Mouse (Mus musculus): Measurements from ENCODE around the gene Scnn1b. TPM values are rescaled to one million over a fixed set of nuclear protein-coding genes. Genes with fewer than 3 reads are reported as not detected.

The Scnn1b gene
- polyA plus RNA-seq (2016; fragmentation: Nextera tagmentation; extraction: Ambion mirVana), result 0.17 TPM in 1 of 2 replicates, not detected in the other

DNA sequence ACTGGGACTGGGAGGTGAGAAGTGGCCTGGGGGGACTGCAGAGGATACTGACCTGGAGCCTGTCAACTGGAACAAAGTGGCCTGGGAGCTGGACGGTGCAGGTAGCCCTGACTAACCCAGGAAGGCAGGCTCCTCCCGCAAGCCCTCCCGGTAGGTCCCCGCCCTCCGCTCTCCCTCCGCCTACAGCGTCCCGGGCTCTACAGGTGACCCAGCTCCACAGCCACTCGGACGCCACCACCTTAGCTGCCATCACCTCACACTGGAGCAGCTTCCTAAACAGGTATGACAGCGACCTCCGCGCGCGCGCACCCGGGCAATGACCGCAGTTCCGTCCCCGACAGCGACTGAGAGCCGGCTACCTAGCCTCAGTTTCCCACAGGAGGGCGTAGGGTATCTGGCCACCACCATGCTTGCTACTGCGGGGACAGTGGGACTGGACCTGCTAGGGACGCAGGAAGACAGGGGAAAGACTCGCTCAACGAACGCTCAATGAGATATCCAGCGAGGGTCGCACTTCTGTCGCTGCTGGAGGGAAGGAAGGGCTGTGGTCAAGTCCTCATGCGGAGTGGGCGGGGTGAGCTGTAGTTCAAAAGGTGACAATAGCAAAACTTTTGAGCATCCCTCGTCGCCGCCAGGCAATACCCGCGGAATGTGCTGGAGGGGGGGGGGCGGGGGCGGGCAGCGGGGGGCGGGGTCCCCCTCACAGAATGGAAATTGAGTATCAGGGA is at the start of gene Scnn1b:
Gene Scnn1b, plus strand, starts transcription at position 181 of the 728 bp plus-strand sequence.
- Histone ChIP-seq H3K4me1 (peaks cover 10% of the 10 kb centered on the region), H3K27me3 (peaks cover 47% of the 10 kb centered on the region), H3K36me3 (replicated peaks) (no peaks in the 10 kb centered on the region), H3K4me3 (replicated peaks) (peak within 1 kb of the TSS; percentile 28), H3K27ac (no peak within 1 kb of the TSS), H3K4me2 (peak within 1 kb of the TSS; percentile 57), H3K9me3 (no peaks in the 10 kb centered on the region), H3K9ac (no peak within 1 kb of the TSS)
- no peak for ATAC-seq (ENCODE audit: low FRiP score)
- 3% methylated on average over 38 of the region's 42 CpGs for WGBS

DNA sequence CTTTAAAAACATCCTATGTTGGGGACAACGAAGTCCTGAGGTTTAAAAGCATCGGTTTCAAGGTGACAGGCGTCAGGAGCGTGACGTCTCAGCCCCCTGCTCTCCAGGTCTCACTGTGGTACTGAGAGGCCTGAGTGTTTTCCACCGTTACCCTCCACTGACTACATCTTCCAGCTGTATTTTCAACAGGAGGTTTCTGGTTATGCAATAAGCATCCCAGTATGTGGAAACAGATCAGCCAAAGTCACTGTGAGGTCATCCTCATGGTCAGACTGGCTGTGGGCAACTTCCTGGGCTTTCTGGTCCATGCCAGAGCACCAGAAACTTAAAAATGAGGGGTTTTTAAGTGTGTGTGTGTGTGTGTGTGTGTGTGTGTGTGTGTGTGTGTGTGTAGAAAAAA is 43.2 kb upstream of the Scnn1b start:
- Histone ChIP-seq H3K4me3 (replicated peaks) (no peak overlapping the region), H3K27me3 (no peaks in the 10 kb centered on the region)
- ATAC-seq (ENCODE audit: low FRiP score), result no peak

DNA sequence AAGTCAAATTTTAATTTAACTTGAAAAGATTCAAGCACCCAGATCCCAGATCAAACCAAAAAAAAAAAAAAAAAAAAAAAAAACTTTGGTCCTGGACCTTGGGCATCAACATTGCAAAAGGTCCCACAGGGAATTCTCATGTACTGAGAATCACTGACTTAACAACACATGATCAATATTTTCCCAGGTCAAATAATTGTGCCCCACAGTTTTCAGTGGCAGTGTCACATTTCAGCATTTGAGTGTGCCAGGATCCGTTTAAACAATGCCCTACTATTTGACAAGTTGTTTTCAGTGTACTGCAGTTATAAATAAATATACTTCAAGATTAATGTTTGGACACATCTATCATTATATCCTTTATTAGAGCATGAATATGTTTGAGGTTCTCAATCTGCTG is 36.4 kb upstream of the Scnn1b start:
- Histone ChIP-seq H3K4me1 (no peaks in the 10 kb centered on the region), H3K9me3 (no peaks in the 10 kb centered on the region), H3K4me3 (replicated peaks) (no peak overlapping the region), H3K9ac (no peak overlapping the region), H3K4me2 (no peak overlapping the region), H3K27me3 (no peaks in the 10 kb centered on the region), H3K27ac (no peak overlapping the region), H3K36me3 (replicated peaks) (no peaks in the 10 kb centered on the region)
- 87% methylated on average over 1 of the region's 1 CpGs for WGBS
- no peak for ATAC-seq (ENCODE audit: low FRiP score)

More for the DNA sequence above, 43.2 kb upstream of the Scnn1b start:
- WGBS, result 93% methylated on average over 6 of the region's 6 CpGs
- Histone ChIP-seq H3K4me1 (no peaks in the 10 kb centered on the region), H3K27ac (no peak overlapping the region), H3K4me2 (no peak overlapping the region), H3K36me3 (replicated peaks) (no peaks in the 10 kb centered on the region), H3K9me3 (no peaks in the 10 kb centered on the region), H3K9ac (no peak overlapping the region)

DNA sequence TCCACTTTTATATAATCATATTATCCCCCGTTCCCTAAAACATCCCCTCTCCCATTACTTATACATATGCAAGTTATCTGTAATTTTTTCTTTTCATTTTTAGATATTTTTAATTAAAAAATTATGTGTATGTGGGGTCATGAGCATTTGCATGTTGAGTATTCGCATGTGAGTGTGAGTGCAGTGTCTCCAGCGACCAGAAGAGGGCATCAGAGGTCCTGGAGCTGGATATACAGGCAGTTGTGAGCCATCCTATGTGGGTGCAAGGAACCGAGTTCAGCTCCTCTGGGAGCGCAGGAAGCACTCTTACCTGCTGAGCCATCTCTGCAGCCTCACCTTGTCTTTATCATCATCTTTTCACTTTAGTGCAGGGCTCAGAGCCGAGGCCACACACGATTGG is 29.4 kb upstream of the Scnn1b start:
- WGBS, result 88% methylated on average over 7 of the region's 7 CpGs
- H3K4me3 ChIP-seq (replicated peaks), result no peak overlapping the region
- no peaks in the 10 kb centered on the region for H3K27me3 ChIP-seq
- no peak overlapping the region for H3K27ac ChIP-seq
- no peaks in the 10 kb centered on the region for H3K4me1 ChIP-seq
- H3K4me2 ChIP-seq, result no peak overlapping the region
- H3K9me3 ChIP-seq, result 0 out of 2 replicates have a peak, but pooled peaks cover 3% of the 10 kb centered on the region
- no peak overlapping the region for H3K9ac ChIP-seq
- ATAC-seq (ENCODE audit: low FRiP score), result no peak
- H3K36me3 ChIP-seq (replicated peaks), result no peaks in the 10 kb centered on the region

DNA sequence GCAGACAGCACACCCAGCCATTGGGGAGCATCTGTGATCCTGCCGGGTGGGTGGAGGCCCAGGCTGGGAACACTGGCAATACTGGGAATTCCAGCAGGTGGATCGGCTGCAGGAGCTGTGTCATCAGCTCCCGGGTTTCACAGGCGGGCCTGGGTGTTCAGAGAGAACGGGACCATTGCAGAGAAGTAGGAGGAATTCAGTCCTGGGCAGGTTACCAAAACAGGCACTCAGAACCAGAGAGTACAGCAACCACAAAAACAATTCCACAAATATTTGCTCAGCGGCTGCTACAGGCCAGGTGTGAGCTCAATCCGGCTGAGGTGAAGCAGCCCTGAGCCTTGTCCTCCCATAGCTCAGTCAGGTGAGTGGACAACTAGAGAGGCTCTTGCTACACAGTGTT is 28.0 kb upstream of the Scnn1b start:
- H3K4me1 ChIP-seq, result no peaks in the 10 kb centered on the region
- ATAC-seq (ENCODE audit: low FRiP score), result no peak
- H3K9ac ChIP-seq, result no peak overlapping the region
- H3K27ac ChIP-seq, result no peak overlapping the region
- no peak overlapping the region for H3K4me3 ChIP-seq (replicated peaks)
- no peaks in the 10 kb centered on the region for H3K36me3 ChIP-seq (replicated peaks)
- WGBS, result 91% methylated on average over 7 of the region's 7 CpGs
- H3K27me3 ChIP-seq, result no peaks in the 10 kb centered on the region
- H3K9me3 ChIP-seq, result 0 out of 2 replicates have a peak, but pooled peaks cover 3% of the 10 kb centered on the region
- H3K4me2 ChIP-seq, result no peak overlapping the region

DNA sequence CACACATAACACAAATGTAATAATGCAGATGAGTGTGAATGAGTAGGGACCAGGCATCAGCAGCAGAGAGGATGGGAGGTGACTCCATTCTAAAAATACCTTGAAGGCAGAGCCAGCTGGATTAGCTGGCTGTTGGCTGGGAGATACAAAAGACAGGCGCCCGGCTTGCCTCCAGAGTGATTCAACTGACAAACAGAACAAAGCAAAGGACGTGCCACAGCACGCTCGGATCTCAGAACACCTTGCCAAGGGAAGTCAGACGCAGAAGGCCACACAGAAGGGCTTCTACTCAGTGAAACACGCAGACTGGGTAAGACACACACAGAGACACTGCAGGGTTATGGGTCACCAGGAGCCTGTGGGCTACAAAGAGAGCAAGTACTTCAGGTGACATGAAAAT is 24.0 kb upstream of the Scnn1b start:
- Histone ChIP-seq H3K27ac (no peak overlapping the region), H3K4me3 (replicated peaks) (no peak overlapping the region), H3K4me2 (no peak overlapping the region), H3K36me3 (replicated peaks) (no peaks in the 10 kb centered on the region), H3K9ac (no peak overlapping the region), H3K4me1 (no peaks in the 10 kb centered on the region), H3K9me3 (no peaks in the 10 kb centered on the region), H3K27me3 (no peaks in the 10 kb centered on the region)
- 72% methylated on average over 7 of the region's 7 CpGs for WGBS
- no peak for ATAC-seq (ENCODE audit: low FRiP score)

DNA sequence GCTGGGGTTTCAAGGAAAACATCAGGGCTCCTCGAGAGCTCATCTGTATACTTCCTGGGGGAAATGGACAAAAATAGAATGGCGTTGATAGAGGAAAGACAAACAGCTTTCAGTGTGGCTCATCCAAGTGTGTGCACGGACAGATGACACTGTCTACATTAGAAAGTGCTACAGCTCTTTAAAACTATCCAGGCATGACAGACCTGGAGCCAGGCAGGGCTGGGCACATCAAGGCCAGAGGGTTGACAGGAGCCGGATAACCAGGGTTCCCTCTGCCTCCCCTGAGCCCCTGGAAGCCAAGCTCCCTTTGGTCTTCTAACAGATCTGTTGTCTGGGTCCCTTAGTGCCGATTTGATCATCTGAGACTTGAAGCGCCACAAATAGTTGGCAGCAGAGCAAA is 22.6 kb upstream of the Scnn1b start:
- H3K9ac ChIP-seq, result no peak overlapping the region
- no peak for ATAC-seq (ENCODE audit: low FRiP score)
- H3K27ac ChIP-seq, result no peak overlapping the region
- no peaks in the 10 kb centered on the region for H3K9me3 ChIP-seq
- H3K4me3 ChIP-seq (replicated peaks), result no peak overlapping the region
- H3K4me2 ChIP-seq, result no peak overlapping the region
- H3K4me1 ChIP-seq, result no peaks in the 10 kb centered on the region
- WGBS, result 82% methylated on average over 6 of the region's 6 CpGs
- H3K36me3 ChIP-seq (replicated peaks), result no peaks in the 10 kb centered on the region
- H3K27me3 ChIP-seq, result no peaks in the 10 kb centered on the region

DNA sequence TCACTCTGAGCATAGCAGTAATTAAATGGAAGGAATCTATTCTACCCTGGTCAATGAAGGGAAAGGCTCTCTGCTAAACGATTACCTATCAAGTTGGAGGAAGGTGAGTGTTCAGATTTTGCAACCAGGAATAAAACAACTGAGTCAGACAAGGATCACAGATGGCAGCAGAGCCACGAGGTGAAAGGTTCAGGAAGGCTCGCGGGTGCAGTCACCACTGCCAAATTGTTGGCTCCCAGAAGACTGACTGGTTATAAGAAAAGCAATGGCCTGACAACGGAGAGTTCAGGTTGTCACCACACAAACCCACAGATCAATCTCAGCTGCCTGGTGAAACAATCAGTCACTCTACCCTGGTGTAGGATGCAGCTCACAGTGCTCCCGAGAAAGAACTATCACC is 18.9 kb upstream of the Scnn1b start:
- H3K4me3 ChIP-seq (replicated peaks), result no peak overlapping the region
- no peak overlapping the region for H3K9ac ChIP-seq
- 80% methylated on average over 6 of the region's 6 CpGs for WGBS
- no peaks in the 10 kb centered on the region for H3K36me3 ChIP-seq (replicated peaks)
- H3K4me2 ChIP-seq, result no peak overlapping the region
- H3K9me3 ChIP-seq, result no peaks in the 10 kb centered on the region
- H3K27me3 ChIP-seq, result no peaks in the 10 kb centered on the region
- no peaks in the 10 kb centered on the region for H3K4me1 ChIP-seq
- H3K27ac ChIP-seq, result no peak overlapping the region
- ATAC-seq (ENCODE audit: low FRiP score), result no peak

DNA sequence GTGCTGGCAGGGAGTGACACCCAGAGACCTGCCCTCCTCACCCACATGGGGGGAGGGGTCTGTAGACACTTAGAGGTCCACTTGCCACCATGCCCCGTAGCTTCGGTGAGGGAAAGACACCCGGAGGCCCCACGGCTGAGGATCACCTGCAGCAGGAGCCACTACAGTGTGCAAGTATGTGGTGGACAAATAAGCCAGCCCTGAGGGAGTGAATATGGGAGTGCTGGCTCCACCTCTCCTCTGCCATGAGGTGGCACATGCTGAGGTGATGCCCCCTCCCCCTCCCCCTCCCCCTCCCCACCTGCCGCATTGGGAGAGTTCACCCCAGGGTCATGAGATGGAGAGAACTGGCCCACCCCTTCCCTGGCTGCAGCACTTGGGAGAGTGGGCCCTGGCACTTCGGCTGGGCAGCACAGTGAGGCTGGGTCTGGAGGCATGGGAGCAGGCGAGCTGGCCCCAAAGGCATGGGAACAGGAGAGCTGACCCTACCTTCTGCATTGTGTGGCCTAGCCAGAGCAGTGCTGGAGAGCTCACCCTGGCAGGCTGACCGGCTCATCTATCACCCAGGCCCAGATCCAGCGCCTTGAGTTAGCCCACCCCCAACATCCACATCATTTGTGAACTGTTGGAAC is 16.2 kb upstream of the Scnn1b start:
- 93% methylated on average over 8 of the region's 9 CpGs for WGBS
- no peak for ATAC-seq (ENCODE audit: low FRiP score)

DNA sequence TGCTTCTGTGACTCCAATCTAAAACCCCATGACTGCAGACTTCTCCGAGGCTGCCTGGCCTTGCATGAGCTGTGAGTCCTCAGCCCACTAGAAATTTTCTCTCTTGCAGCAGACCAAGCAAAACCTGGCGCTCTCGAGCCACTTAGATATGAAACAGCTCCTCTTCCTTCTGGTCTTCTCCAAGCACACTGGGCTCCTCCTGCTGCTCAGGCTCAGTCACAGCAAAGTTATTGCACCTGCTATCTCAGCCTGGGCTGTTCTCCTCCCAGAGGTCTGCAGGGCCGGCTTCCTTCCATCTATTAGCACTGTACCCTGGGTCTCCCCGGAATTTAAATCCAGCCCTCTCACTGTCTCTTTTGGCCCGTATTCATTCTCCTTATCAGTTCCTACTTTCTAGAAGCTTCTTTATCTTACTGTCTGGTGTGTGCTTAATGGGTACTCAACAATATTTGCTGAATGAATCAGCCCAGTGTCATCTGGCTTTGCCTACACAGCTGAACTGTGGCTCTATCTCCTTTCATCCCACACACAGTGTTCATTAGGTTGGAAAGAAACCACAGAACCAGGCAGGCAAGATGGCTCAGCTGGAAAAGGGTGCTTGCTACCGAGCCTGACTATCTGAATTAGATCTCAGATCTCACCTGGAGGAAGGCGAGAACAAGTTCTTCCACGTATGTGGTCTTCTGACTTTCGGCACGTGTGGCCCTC is 7.5 kb upstream of the Scnn1b start:
- Histone ChIP-seq H3K27ac (no peak overlapping the region), H3K4me1 (no peaks in the 10 kb centered on the region), H3K9ac (no peak overlapping the region), H3K4me2 (no peak overlapping the region), H3K9me3 (no peaks in the 10 kb centered on the region), H3K36me3 (replicated peaks) (no peaks in the 10 kb centered on the region), H3K4me3 (replicated peaks) (no peak overlapping the region), H3K27me3 (no peaks in the 10 kb centered on the region)
- no peak for ATAC-seq (ENCODE audit: low FRiP score)
- WGBS, result 90% methylated on average over 11 of the region's 11 CpGs

More for the DNA sequence above, 16.2 kb upstream of the Scnn1b start:
- Histone ChIP-seq H3K4me3 (replicated peaks) (no peak overlapping the region), H3K9me3 (no peaks in the 10 kb centered on the region), H3K27me3 (no peaks in the 10 kb centered on the region), H3K9ac (no peak overlapping the region), H3K4me2 (no peak overlapping the region), H3K4me1 (no peaks in the 10 kb centered on the region), H3K36me3 (replicated peaks) (no peaks in the 10 kb centered on the region), H3K27ac (no peak overlapping the region)

DNA sequence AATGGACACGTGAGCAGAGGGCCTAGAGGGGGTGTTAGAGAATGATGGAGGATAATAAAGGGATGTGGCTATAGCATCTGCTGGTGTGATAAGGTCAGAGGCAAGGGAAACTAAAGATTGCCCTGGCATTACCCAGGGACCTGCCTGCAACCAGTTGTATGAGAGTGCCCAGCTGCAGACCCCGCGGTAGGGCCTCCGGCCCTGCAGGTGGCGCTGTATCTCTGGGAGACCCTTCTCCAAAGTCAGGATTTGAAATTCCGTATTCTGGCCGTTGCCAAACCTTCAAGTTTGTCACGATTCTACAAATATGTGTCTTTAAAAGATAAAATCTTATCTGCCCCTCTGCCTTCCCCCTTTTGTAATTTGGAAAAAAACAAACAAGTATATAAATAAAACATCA is 5.9 kb upstream of the Scnn1b start:
- Histone ChIP-seq H3K9me3 (no peaks in the 10 kb centered on the region), H3K9ac (no peak overlapping the region), H3K4me2 (no peak overlapping the region), H3K27me3 (peaks cover 14% of the 10 kb centered on the region), H3K4me3 (replicated peaks) (no peak overlapping the region), H3K27ac (no peak overlapping the region), H3K36me3 (replicated peaks) (no peaks in the 10 kb centered on the region), H3K4me1 (no peaks in the 10 kb centered on the region)
- whole genome bisulfite sequencing, result 80% methylated on average over 8 of the region's 8 CpGs
- no peak for ATAC-seq (ENCODE audit: low FRiP score)

DNA sequence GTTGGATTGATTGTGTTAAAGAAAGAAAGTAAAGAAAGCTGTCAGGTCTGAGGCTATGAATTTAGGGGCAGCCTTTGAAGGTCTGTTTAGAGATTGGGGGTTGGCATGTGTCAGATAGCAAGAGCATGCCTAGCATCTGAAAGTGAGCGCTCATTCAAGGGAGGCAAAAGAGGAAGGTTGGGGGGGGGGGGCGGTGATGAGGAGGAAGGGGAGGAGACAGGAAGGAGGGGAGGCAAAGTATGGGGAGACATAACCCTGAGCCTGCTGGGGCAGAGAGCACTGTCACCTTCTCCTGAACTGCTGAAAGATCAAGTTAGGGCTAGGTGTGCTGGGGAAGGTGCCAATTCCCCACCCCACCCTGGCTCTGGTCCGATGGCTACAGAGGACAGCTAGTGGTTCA is 6.8 kb downstream of the Scnn1b start:
- H3K9me3 ChIP-seq, result no peaks in the 10 kb centered on the region
- H3K9ac ChIP-seq, result no peak overlapping the region
- H3K27me3 ChIP-seq, result peaks cover 7% of the 10 kb centered on the region; the same call in 1 of the 2 replicates
- no peak overlapping the region for H3K27ac ChIP-seq
- H3K4me1 ChIP-seq, result no peaks in the 10 kb centered on the region
- ATAC-seq (ENCODE audit: low FRiP score), result no peak
- no peak overlapping the region for H3K4me2 ChIP-seq
- 82% methylated on average over 2 of the region's 3 CpGs for WGBS
- H3K36me3 ChIP-seq (replicated peaks), result no peaks in the 10 kb centered on the region
- no peak overlapping the region for H3K4me3 ChIP-seq (replicated peaks)
